ENCODE assay signal across 10 mouse cellular contexts in genomic region chr13:6575920-6576509, GRCm38 (mm10). TPM values are rescaled to one million over a fixed set of nuclear protein-coding genes. Genes with fewer than 3 reads are reported as not detected.
DNase-seq lines count a peak whose midpoint lies in the region; ATAC-seq lines count a peak whose summit lies in the region.
"Had no signal": no experiment of that assay in that cellular context is flagged by ENCODE, and none has a peak within 500 bp of the region (broad histone marks: within the 10 kb centered on the region; RNA-seq: fewer than 3 reads in every experiment).

No protein-coding gene starts in this region.

- no peaks in the 10 kb centered on the region for H3K27me3 ChIP-seq in intestine, embryonic 16.5 days (replicated peaks; ENCODE audit: control insufficient read depth, insufficient read depth, low read length)
- no peaks in the 10 kb centered on the region for H3K27me3 ChIP-seq in intestine, embryonic 15.5 days (replicated peaks)

- 95% methylated on average over 6 of the region's 6 CpGs for WGBS in intestine, embryonic 16.5 days
- 97% methylated on average over 6 of the region's 6 CpGs for WGBS in intestine, embryonic 15.5 days

- H3K27ac ChIP-seq in intestine, embryonic 16.5 days (ENCODE audit: low read length) = no peak overlapping the region
- H3K27ac ChIP-seq in intestine, embryonic 15.5 days = no peak overlapping the region

- peak; percentile 34; the same call in 1 of the 2 replicates for ATAC-seq in intestine, embryonic 16.5 days
- no peak for ATAC-seq in intestine, embryonic 15.5 days
- peak; percentile 64 for ATAC-seq in activated CD4-positive, CD25-positive, alpha-beta regulatory T cell, adult 4 months
- peak; percentile 74 for ATAC-seq in megakaryocyte, adult 5-6 weeks (ENCODE audit: poor library complexity, severe bottlenecking)

- peak; percentile 47 for DNase-seq in CD4-positive, CD25-positive, alpha-beta regulatory T cell, adult 2 months (ENCODE audit: low read depth, low spot score)
- DNase-seq in right cerebral cortex, adult 18-20 months = no peak
- no peak for DNase-seq in cerebellum, adult 11-12 months
- DNase-seq in thymus, postnatal 10 days (ENCODE audit: low spot score in 2 of 2) = no peak
- DNase-seq: cerebellum, adult 9-10 months; kidney, adult 8-10 months had no signal

- H3K9ac ChIP-seq in intestine, embryonic 16.5 days (ENCODE audit: low read depth, low read length) = no peak overlapping the region
- no peak overlapping the region for H3K9ac ChIP-seq in intestine, embryonic 15.5 days

- H3K4me2 ChIP-seq in intestine, embryonic 16.5 days (ENCODE audit: low read depth, low read length) = no peak overlapping the region
- H3K4me2 ChIP-seq in intestine, embryonic 15.5 days (replicated peaks) = no peak overlapping the region

- no peaks in the 10 kb centered on the region for H3K9me3 ChIP-seq in intestine, embryonic 16.5 days (ENCODE audit: control insufficient read depth, low read length)
- H3K9me3 ChIP-seq in intestine, embryonic 15.5 days = no peaks in the 10 kb centered on the region

- peaks cover 27% of the 10 kb centered on the region for H3K36me3 ChIP-seq in intestine, embryonic 16.5 days (ENCODE audit: control insufficient read depth, insufficient read depth, low read length)
- H3K36me3 ChIP-seq in intestine, embryonic 15.5 days = peaks cover 41% of the 10 kb centered on the region

- H3K4me3 ChIP-seq in intestine, embryonic 16.5 days (ENCODE audit: low read length) = no peak overlapping the region
- H3K4me3 ChIP-seq in intestine, embryonic 15.5 days (replicated peaks) = no peak overlapping the region

- H3K4me1 ChIP-seq in intestine, embryonic 16.5 days (ENCODE audit: control insufficient read depth, insufficient read depth, low read length) = no peaks in the 10 kb centered on the region
- no peaks in the 10 kb centered on the region for H3K4me1 ChIP-seq in intestine, embryonic 15.5 days (replicated peaks)

RNA-seq across cellular contexts. Expression of gene Pitrm1, which starts 28.1 kb away (rescaled TPM):
- 70.3 and 74.6 TPM in 2 replicates for polyA plus RNA-seq in intestine, embryonic 16.5 days (2015; fragmentation: Nextera tagmentation; extraction: Ambion mirVana)
- polyA plus RNA-seq in intestine, embryonic 15.5 days (2015; fragmentation: Nextera tagmentation; extraction: Ambion mirVana) = 74.2 and 81.2 TPM in 2 replicates
- 10 to 100 TPM; 44.6 to 45.0 TPM for polyA plus RNA-seq in activated CD4-positive, CD25-positive, alpha-beta regulatory T cell, adult 4 months (2017; shearing (Covaris generic))
- 21.9 and 35.8 TPM in 2 replicates for total RNA-seq in megakaryocyte, adult 5-6 weeks (2015)
- total RNA-seq in megakaryocyte, adult 5-6 weeks (2017) = 23.7 and 24.1 TPM in 2 replicates
